Mouse (Mus musculus): ENCODE data around the gene Cavin4. TPM values are rescaled to one million over a fixed set of nuclear protein-coding genes. Genes with fewer than 3 reads are reported as not detected.
A peak's percentile ranks its signal among the peaks of the same experiment; 100 is the strongest.
"Not testable (repeated sequence)": the region's sequence is repeated elsewhere in the genome, so short reads cannot be mapped to it uniquely, and the experiment has no call there.

Cavin4 gene
- polyA plus RNA-seq, 2 experiments, result 5.2 to 5.7 TPM

- Histone ChIP-seq H3K9me3 (ENCODE audit: control insufficient read depth, low read length) (no peaks in the 10 kb centered on the region), H3K4me2 (replicated peaks; ENCODE audit: low read depth, low read length, severe bottlenecking) (no peak overlapping the region), H3K36me3 (ENCODE audit: control insufficient read depth, insufficient read depth, low read length) (peaks cover 11% of the 10 kb centered on the region), H3K27ac (replicated peaks; ENCODE audit: low read depth, low read length) (no peak overlapping the region), H3K27me3 (ENCODE audit: control insufficient read depth, insufficient read depth, low read length) (no peaks in the 10 kb centered on the region), H3K4me3 (replicated peaks; ENCODE audit: low read length) (no peak overlapping the region), H3K9ac (ENCODE audit: low read depth, low read length, severe bottlenecking) (no peak overlapping the region), H3K4me1 (ENCODE audit: control insufficient read depth, insufficient read depth, low read length) (no peaks in the 10 kb centered on the region)
- ATAC-seq (ENCODE audit: low FRiP score, low read depth) (no peak), DNase-seq (ENCODE audit: low spot score) (no peak)
- no peak for TF ChIP-seq POLR2A (IDR thresholded peaks at IDR 0.05; ENCODE audit: borderline replicate concordance, extremely low read depth, insufficient read depth, insufficient read length)
- WGBS, result 67% methylated on average over 2 of the region's 2 CpGs
Observed at GRCm38 (mm10) chr4:48677812-48678211, 14.5 kb downstream of the Cavin4 start.

GRCm38 (mm10) chr4:48678793-48679192, 15.5 kb downstream of the Cavin4 start:
- Histone ChIP-seq H3K4me1 (ENCODE audit: control insufficient read depth, insufficient read depth, low read length) (no peaks in the 10 kb centered on the region), H3K27ac (replicated peaks; ENCODE audit: low read depth, low read length) (no peak overlapping the region), H3K36me3 (ENCODE audit: control insufficient read depth, insufficient read depth, low read length) (peaks cover 4% of the 10 kb centered on the region; the same call in 1 of the 2 replicates), H3K9me3 (ENCODE audit: control insufficient read depth, low read length) (no peaks in the 10 kb centered on the region), H3K9ac (ENCODE audit: low read depth, low read length, severe bottlenecking) (no peak overlapping the region), H3K27me3 (ENCODE audit: control insufficient read depth, insufficient read depth, low read length) (no peaks in the 10 kb centered on the region), H3K4me2 (replicated peaks; ENCODE audit: low read depth, low read length, severe bottlenecking) (no peak overlapping the region), H3K4me3 (replicated peaks; ENCODE audit: low read length) (no peak overlapping the region)
- 87% methylated on average over 9 of the region's 9 CpGs for WGBS
- no peak for ATAC-seq (ENCODE audit: low FRiP score, low read depth)
- TF ChIP-seq POLR2A (IDR thresholded peaks at IDR 0.05; ENCODE audit: borderline replicate concordance, extremely low read depth, insufficient read depth, insufficient read length), result no peak
- DNase-seq (ENCODE audit: low spot score), result no peak

- not testable (repeated sequence) for H3K4me2 ChIP-seq (replicated peaks; ENCODE audit: low read depth, low read length, severe bottlenecking); H3K27ac ChIP-seq (replicated peaks; ENCODE audit: low read depth, low read length); H3K4me3 ChIP-seq (replicated peaks; ENCODE audit: low read length); ATAC-seq (ENCODE audit: low FRiP score, low read depth); DNase-seq (ENCODE audit: low spot score); H3K9ac ChIP-seq (ENCODE audit: low read depth, low read length, severe bottlenecking); H3K9me3 ChIP-seq (ENCODE audit: control insufficient read depth, low read length); H3K4me1 ChIP-seq (ENCODE audit: control insufficient read depth, insufficient read depth, low read length); H3K36me3 ChIP-seq (ENCODE audit: control insufficient read depth, insufficient read depth, low read length); H3K27me3 ChIP-seq (ENCODE audit: control insufficient read depth, insufficient read depth, low read length)
- 54% methylated on average over 5 of the region's 6 CpGs for WGBS
Observed at GRCm38 (mm10) chr4:48679728-48680127, 16.4 kb downstream of the Cavin4 start.

DNA sequence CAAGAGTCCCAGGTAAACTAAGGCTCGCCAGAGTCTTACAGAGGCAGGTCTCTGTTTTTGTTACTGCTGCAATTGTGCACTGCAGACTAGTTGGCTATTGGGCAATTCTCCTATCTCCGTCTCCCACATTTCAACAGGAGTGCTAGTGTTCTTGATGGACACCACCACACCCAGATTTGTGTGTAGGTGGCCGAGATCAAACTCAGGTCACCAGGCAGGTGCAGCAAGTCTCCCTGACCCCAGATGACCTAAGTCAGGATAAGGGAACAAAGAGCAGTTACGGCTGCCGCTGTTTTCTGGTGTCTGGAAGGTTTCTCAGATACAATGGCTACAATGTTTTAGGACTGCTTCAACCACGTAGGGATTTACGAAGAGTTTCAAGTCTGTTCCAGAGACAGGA, 16.9 kb downstream of the Cavin4 start:
- H3K4me3 ChIP-seq (replicated peaks; ENCODE audit: low read length), result no peak overlapping the region
- H3K9me3 ChIP-seq (ENCODE audit: control insufficient read depth, low read length), result no peaks in the 10 kb centered on the region
- no peak for ATAC-seq (ENCODE audit: low FRiP score, low read depth)
- no peak overlapping the region for H3K27ac ChIP-seq (replicated peaks; ENCODE audit: low read depth, low read length)
- no peaks in the 10 kb centered on the region for H3K27me3 ChIP-seq (ENCODE audit: control insufficient read depth, insufficient read depth, low read length)
- no peak overlapping the region for H3K4me2 ChIP-seq (replicated peaks; ENCODE audit: low read depth, low read length, severe bottlenecking)
- 68% methylated on average over 7 of the region's 7 CpGs for WGBS
- DNase-seq (ENCODE audit: low spot score), result no peak
- no peaks in the 10 kb centered on the region; the same call in 1 of the 2 replicates for H3K36me3 ChIP-seq (ENCODE audit: control insufficient read depth, insufficient read depth, low read length)
- no peak for TF ChIP-seq POLR2A (IDR thresholded peaks at IDR 0.05; ENCODE audit: borderline replicate concordance, extremely low read depth, insufficient read depth, insufficient read length)
- H3K9ac ChIP-seq (ENCODE audit: low read depth, low read length, severe bottlenecking), result no peak overlapping the region
- H3K4me1 ChIP-seq (ENCODE audit: control insufficient read depth, insufficient read depth, low read length), result no peaks in the 10 kb centered on the region

GRCm38 (mm10) chr4:48680648-48681343, 17.5 kb downstream of the Cavin4 start:
- Histone ChIP-seq H3K4me1 (ENCODE audit: control insufficient read depth, insufficient read depth, low read length) (no peaks in the 10 kb centered on the region), H3K4me3 (replicated peaks; ENCODE audit: low read length) (no peak overlapping the region), H3K9me3 (ENCODE audit: control insufficient read depth, low read length) (no peaks in the 10 kb centered on the region), H3K9ac (ENCODE audit: low read depth, low read length, severe bottlenecking) (no peak overlapping the region), H3K36me3 (ENCODE audit: control insufficient read depth, insufficient read depth, low read length) (no peaks in the 10 kb centered on the region; the same call in 1 of the 2 replicates), H3K27me3 (ENCODE audit: control insufficient read depth, insufficient read depth, low read length) (no peaks in the 10 kb centered on the region), H3K27ac (replicated peaks; ENCODE audit: low read depth, low read length) (no peak overlapping the region), H3K4me2 (replicated peaks; ENCODE audit: low read depth, low read length, severe bottlenecking) (no peak overlapping the region)
- 41% methylated on average over 10 of the region's 11 CpGs for WGBS
- DNase-seq (ENCODE audit: low spot score) (peak; percentile 92), ATAC-seq (ENCODE audit: low FRiP score, low read depth) (peak; percentile 42; the same call in 1 of the 2 replicates)
- TF ChIP-seq POLR2A (IDR thresholded peaks at IDR 0.05; ENCODE audit: borderline replicate concordance, extremely low read depth, insufficient read depth, insufficient read length), result no peak
